Mouse (Mus musculus): ENCODE measurements around the gene Jade2. TPM values are rescaled to one million over a fixed set of nuclear protein-coding genes. Genes with fewer than 3 reads are reported as not detected.

The Jade2 gene
- total RNA-seq, 2 experiments from 2014 or later, result 1.4 to 1.9 TPM

DNA sequence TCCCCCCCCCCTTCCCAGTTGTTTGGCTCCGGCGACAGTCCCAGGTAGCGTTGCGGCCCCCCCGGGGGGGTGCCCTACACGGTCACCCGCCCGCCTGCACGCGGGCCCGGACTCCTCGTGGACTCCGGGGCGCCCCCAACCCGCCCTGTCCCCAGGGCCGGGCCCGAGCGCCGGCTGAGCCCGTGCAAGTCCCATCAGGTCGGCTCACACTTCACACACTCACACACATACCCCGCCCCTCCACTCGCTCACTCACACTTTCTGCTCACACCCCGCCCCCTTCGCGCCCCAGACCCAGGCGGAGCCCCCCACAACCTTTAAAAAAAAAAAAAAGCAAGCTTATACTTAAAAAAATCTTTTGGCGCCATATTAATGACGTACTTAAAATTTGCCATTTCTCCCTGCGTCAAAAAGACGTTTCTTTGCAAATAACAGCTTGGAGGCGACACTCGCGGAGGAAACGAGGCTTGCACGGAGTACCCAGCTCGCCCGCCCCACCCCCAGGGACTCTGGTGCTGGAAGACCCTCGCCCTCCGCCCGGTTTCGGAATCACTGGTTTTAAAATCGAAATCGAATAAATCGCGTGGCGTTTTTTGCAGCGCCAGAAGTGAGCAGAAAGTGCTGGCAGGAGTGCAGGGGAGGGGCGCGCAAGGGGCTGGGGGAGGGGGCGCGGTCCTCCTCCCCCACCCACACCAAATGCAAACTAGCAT, 520 bp upstream of the Jade2 start:
- ATAC-seq (ENCODE audit: poor library complexity, severe bottlenecking), result peak; percentile 41

DNA sequence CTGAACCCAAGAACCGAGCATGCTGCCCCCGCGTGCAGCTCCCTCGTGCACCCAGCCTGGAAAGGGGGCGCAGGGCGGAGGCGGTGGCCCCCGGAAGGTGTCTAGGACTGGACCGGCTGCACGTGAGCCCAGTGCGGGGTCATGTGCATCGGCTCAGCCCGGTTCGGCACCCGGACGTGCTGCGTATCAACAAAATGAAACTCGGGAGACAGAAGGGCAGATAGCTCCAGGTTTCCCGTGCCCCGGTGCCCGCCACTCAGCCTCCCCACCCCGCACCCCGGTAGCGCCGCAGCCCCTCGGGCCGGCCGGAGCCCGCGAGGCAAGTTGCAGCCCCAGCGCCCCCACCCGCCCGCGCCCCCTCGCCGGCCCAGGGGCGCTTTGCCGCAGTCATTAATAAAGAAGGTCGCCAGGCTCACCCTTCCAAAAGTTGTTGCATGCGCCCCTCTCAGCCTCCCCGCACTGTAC, 805 bp downstream of the Jade2 start:
- ATAC-seq (ENCODE audit: poor library complexity, severe bottlenecking), result peak; percentile 23

- ATAC-seq (ENCODE audit: poor library complexity, severe bottlenecking), result peak; percentile 31
Measured at GRCm38 (mm10) chr11:51855818-51856615, 1.4 kb downstream of the Jade2 start.

- ATAC-seq (ENCODE audit: poor library complexity, severe bottlenecking), result peak; percentile 63
Measured at GRCm38 (mm10) chr11:51854981-51855817, 2.3 kb downstream of the Jade2 start.

DNA sequence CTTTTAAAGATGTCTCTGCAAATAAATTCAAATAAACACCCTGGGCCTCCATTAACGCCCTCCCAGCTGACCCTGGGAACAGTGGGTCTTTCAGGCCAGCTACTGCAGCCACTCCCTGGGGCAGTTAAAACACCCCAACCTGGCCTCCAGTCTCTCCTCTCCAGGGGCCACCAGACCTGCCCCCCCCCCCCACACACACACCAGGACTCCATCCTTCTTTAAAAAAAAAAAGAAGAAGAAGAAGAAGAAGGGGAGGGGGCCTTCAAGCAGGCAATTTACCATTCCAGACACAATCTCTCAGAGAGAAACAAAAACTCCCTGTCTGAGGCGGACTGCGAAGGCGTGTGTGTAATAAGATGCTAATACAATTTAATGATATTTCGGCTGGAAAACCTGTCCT, 4.9 kb downstream of the Jade2 start:
- ATAC-seq (ENCODE audit: poor library complexity, severe bottlenecking), result no peak

- no peak for ATAC-seq (ENCODE audit: poor library complexity, severe bottlenecking)
Measured at GRCm38 (mm10) chr11:51852091-51852521, 5.3 kb downstream of the Jade2 start.

DNA sequence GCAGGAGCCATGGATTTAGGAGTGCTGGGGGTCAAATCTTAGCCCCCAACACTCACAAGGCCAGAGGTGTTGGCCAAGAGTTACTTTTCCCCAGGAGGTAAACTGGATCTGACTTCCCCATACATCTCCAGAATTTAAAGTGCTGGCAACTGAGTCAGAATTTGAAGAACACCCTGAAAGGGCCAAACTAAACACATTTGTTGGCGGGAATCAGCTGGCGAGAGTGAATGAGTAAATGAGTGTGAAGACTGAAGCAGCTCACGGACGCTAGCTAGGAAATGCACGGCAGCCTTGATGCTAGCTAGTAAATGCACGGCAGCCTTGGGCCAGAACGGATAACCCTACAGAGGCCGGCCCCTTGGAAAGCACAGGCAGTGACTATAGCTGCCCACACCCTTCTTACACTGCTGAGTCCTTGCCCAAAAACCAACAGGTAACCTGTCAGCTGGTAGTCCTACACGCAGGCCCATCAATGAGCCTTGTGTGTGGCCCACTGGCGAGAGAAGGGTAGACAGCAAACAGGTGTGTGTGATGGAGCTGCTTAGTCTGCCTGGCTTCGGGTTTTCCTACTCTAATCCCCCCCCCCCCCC, 6.6 kb downstream of the Jade2 start:
- no peak for ATAC-seq (ENCODE audit: poor library complexity, severe bottlenecking)

GRCm38 (mm10) chr11:51848324-51848723, 9.1 kb downstream of the Jade2 start:
- no peak for ATAC-seq (ENCODE audit: poor library complexity, severe bottlenecking)

DNA sequence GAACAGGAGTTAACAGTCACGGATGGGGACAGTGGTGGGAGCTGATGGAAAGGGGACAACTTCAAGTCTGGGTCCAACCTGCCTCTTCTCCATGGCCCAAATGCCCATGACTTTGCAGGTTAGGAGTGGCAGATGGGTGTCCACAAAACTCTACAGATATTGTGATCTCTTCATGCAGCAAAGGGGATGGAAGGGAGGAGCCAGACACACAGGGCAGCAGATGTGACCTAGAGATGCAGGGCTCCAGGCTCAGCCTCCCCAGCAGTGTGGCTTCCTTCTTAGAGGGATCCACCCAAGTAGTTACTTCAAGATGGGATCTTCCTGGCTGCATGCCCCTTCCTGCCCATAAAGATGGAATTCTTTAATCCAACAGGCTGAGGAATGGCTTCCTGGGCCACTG, 9.6 kb downstream of the Jade2 start:
- ATAC-seq (ENCODE audit: poor library complexity, severe bottlenecking), result no peak

DNA sequence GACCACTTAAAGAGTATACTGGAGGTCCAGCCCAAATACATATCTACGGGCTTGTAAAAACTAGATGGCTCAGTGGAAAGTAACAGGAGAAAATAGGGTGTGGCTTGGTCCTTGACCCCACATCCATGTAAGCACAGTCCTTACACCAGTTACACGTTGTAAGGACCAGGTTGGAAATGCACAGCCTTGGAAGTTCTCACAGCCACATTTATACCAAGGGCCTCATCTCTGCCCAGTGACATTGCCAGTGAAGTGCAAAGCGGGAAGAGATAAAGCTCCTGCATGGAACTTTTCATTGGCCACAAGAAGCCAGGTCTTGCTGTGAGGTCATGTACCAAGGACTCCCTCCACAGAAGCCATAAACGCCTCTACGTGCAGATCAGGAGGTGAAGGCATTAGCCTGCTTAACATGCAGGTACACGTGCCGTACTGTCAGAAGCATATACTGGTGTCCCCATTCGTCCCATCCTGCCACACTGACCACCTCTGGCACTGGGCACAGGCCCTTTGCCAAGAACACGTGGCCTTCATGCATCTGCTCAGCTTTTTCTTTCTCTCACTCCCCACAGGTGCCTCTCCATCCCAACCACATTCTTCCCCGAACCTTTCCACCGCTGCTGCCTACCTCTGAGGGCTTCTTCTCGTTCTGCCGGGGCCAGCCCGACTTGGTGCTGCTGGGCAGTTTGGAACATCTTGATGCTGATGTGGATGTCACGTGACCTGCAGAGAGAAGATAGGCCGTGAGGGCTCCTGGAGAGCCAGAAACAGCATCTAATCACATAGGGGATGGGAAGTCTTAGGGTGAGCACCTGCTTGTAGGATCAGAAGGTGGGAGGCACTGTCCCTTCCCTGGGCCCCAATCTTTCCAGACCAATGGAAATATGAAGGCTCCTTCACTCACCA, 11.2 kb downstream of the Jade2 start:
- no peak for ATAC-seq (ENCODE audit: poor library complexity, severe bottlenecking)

GRCm38 (mm10) chr11:51844529-51845098, 12.8 kb downstream of the Jade2 start:
- no peak for ATAC-seq (ENCODE audit: poor library complexity, severe bottlenecking)

- ATAC-seq (ENCODE audit: poor library complexity, severe bottlenecking), result no peak
Measured at GRCm38 (mm10) chr11:51843898-51844297, 13.6 kb downstream of the Jade2 start.

GRCm38 (mm10) chr11:51843168-51843567, 14.3 kb downstream of the Jade2 start:
- peak; percentile 47; the same call in 1 of the 2 replicates for ATAC-seq (ENCODE audit: poor library complexity, severe bottlenecking)

DNA sequence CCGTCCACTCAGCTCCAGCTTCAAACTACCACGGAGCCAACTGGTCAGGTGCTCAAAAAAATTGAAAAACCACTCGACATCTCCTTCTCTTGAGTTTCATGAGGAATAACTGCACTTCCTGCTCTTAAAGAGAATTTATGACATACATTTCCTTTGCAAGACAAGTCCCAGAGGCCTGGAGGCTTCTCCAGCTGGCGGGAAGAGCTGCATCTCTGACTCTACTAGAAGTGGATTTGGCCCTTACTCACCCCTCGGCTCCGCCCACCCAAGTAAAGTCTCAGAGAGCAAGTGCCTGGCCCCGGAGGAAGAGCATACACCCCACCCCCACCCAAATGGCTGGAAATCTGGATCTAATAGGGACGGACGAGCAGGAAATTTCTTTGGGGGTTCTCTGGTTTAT, 16.3 kb downstream of the Jade2 start:
- ATAC-seq (ENCODE audit: poor library complexity, severe bottlenecking), result no peak

DNA sequence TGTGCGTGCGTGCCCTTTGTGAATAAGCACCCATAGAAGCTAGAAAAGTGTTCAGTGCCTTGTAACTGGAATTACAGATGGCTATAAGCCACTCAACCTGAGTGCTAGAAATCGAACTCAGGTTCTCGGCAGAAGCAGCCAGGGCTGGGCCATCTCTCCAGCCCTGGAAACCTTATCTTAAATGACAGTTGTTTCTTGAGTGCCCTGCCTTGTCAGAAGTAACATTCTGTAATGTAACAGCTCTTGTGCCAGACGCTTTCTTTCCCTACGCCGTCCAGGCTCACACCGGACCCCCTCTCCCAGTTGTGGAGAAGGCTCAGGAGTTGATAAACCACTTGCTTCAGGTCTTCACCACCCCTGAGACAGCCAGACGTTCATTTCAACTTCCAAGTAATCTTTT, 16.8 kb downstream of the Jade2 start:
- peak; percentile 35; the same call in 1 of the 2 replicates for ATAC-seq (ENCODE audit: poor library complexity, severe bottlenecking)

DNA sequence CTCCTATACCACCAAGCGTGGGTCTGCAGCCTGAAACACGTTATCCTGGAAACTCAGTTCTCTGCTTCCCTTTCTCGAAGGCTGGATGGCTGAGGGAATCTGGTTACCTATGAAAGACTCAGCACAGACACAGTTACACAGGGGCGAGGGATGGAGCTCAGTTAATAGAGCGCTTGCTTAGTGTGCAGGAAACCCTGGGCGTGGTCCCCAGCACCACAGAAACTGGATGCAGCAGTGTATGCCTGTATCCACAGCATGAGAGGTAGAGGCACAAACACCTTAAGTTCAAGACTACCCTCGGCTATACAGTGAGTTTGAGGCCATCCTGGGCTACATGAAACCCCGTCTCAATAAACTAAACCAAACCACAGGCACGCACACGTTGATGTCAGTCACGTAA, 17.5 kb downstream of the Jade2 start:
- ATAC-seq (ENCODE audit: poor library complexity, severe bottlenecking), result no peak

DNA sequence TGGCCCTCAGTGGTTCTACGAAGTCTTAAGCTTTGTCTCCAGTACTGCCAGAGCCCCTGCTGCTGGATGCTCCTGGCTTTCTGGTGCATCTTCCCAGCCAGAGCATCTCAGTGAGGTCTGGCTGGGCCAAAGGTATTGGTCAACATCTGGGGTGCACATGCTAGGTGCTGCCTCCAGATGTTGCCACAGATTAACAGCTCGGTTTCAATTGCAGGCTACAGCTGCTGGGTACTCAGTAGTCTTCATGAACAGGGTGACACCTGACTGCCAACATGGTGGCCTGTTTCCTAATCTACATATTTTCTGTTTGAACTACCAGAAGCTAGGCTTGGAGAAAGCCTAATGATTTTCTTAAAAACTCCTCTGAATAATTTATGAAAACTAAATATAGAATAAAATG, 18.3 kb downstream of the Jade2 start:
- ATAC-seq (ENCODE audit: poor library complexity, severe bottlenecking), result no peak

- ATAC-seq (ENCODE audit: poor library complexity, severe bottlenecking), result no peak
Measured at GRCm38 (mm10) chr11:51837164-51838153, 20.0 kb downstream of the Jade2 start.
